Mouse (Mus musculus): Measurements from ENCODE around the gene Taar8a. TPM values are rescaled to one million over a fixed set of nuclear protein-coding genes. Genes with fewer than 3 reads are reported as not detected.
"Not testable (repeated sequence)": the region's sequence is repeated elsewhere in the genome, so short reads cannot be mapped to it uniquely, and the experiment has no call there.

The Taar8a gene
- polyA plus RNA-seq (2014; fragmentation: Nextera tagmentation; extraction: Ambion mirVana), result not detected in 2 replicates

DNA sequence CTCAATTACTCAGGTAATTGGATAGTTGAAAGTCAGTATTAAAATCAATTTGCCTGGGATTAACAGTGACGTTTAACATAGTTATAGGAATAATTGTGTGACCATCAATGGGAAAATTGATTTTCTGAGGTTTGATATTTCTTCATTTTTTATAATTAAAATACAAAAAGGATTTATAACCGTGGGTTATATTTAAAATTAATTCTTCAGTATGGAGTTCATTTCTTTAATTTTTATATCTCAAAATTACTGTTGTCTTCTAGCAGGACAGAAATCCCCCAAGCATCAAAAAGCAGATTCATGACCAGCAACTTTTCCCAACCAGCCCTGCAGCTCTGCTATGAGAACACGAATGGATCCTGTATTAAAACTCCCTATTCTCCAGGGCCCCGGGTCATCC lies at the start of gene Taar8a:
Gene Taar8a, plus strand, starts transcription at position 301 of the 400 bp plus-strand sequence.
- H3K9me3 ChIP-seq (ENCODE audit: control insufficient read depth, low read length); H3K27ac ChIP-seq (ENCODE audit: low read depth, low read length); H3K36me3 ChIP-seq (ENCODE audit: control insufficient read depth, insufficient read depth, low read length); H3K4me2 ChIP-seq (replicated peaks; ENCODE audit: low read depth, low read length); H3K4me3 ChIP-seq (ENCODE audit: low read length); ATAC-seq (ENCODE audit: low FRiP score, low TSS enrichment); H3K4me1 ChIP-seq (ENCODE audit: control insufficient read depth, insufficient read depth, low read length); H3K27me3 ChIP-seq (ENCODE audit: control insufficient read depth, insufficient read depth, low read length); H3K9ac ChIP-seq (ENCODE audit: low read depth, low read length): not testable (repeated sequence)
- WGBS, result 83% methylated on average over 2 of the region's 4 CpGs

GRCm38 (mm10) chr10:24026922-24027321 lies 49.4 kb upstream of the Taar8a start, which contains the start of gene Taar7d:
Gene Taar7d (plus strand): TSS chr10:24027222.
- no peaks in the 10 kb centered on the region for H3K36me3 ChIP-seq (ENCODE audit: control insufficient read depth, insufficient read depth, low read length)
- H3K27ac ChIP-seq (ENCODE audit: low read depth, low read length), result no peak within 1 kb of the TSS
- no peaks in the 10 kb centered on the region for H3K9me3 ChIP-seq (ENCODE audit: control insufficient read depth, low read length)
- ATAC-seq (ENCODE audit: low FRiP score, low TSS enrichment), result no peak
- H3K9ac ChIP-seq (ENCODE audit: low read depth, low read length), result no peak within 1 kb of the TSS
- H3K4me2 ChIP-seq (replicated peaks; ENCODE audit: low read depth, low read length), result no peak within 1 kb of the TSS
- H3K27me3 ChIP-seq (ENCODE audit: control insufficient read depth, insufficient read depth, low read length), result no peaks in the 10 kb centered on the region
- no peaks in the 10 kb centered on the region for H3K4me1 ChIP-seq (ENCODE audit: control insufficient read depth, insufficient read depth, low read length)
- H3K4me3 ChIP-seq (ENCODE audit: low read length), result no peak within 1 kb of the TSS

GRCm38 (mm10) chr10:24031347-24031746 lies 45.0 kb upstream of the Taar8a start:
- H3K27me3 ChIP-seq (ENCODE audit: control insufficient read depth, insufficient read depth, low read length), result no peaks in the 10 kb centered on the region
- no peak overlapping the region for H3K4me3 ChIP-seq (ENCODE audit: low read length)
- H3K27ac ChIP-seq (ENCODE audit: low read depth, low read length), result no peak overlapping the region
- no peak for ATAC-seq (ENCODE audit: low FRiP score, low TSS enrichment)
- H3K9ac ChIP-seq (ENCODE audit: low read depth, low read length), result no peak overlapping the region
- no peaks in the 10 kb centered on the region for H3K36me3 ChIP-seq (ENCODE audit: control insufficient read depth, insufficient read depth, low read length)
- no peaks in the 10 kb centered on the region for H3K4me1 ChIP-seq (ENCODE audit: control insufficient read depth, insufficient read depth, low read length)
- no peaks in the 10 kb centered on the region for H3K9me3 ChIP-seq (ENCODE audit: control insufficient read depth, low read length)
- H3K4me2 ChIP-seq (replicated peaks; ENCODE audit: low read depth, low read length), result no peak overlapping the region

DNA sequence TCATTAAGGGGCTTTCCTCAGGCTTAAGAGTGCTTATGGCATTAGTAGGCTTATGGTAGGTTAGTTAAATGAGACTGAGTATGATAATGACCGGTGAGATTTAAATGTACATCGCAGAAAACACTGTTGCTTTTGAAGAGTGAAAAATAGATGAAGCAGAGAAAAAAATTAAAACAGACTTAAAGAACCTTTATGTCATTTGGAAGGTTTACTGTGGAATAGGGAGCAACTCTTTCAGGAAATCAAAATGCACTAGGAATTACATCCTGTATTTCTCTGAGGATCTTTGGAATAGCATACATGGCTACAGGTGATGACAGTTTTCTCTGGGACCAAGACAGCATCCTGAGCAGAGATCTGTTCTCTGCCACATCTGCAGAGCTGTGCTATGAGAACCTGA lies 39.0 kb upstream of the Taar8a start, which contains the start of gene Taar7e:
Gene Taar7e, plus strand, starts transcription at position 301 of the 400 bp plus-strand sequence.
- Histone ChIP-seq H3K4me1 (ENCODE audit: control insufficient read depth, insufficient read depth, low read length) (no peaks in the 10 kb centered on the region), H3K9me3 (ENCODE audit: control insufficient read depth, low read length) (no peaks in the 10 kb centered on the region), H3K27me3 (ENCODE audit: control insufficient read depth, insufficient read depth, low read length) (no peaks in the 10 kb centered on the region), H3K4me2 (replicated peaks; ENCODE audit: low read depth, low read length) (no peak within 1 kb of the TSS), H3K36me3 (ENCODE audit: control insufficient read depth, insufficient read depth, low read length) (no peaks in the 10 kb centered on the region), H3K27ac (ENCODE audit: low read depth, low read length) (no peak within 1 kb of the TSS), H3K4me3 (ENCODE audit: low read length) (no peak within 1 kb of the TSS), H3K9ac (ENCODE audit: low read depth, low read length) (no peak within 1 kb of the TSS)
- no peak for ATAC-seq (ENCODE audit: low FRiP score, low TSS enrichment)
- WGBS, result 92% methylated on average over 2 of the region's 2 CpGs

DNA sequence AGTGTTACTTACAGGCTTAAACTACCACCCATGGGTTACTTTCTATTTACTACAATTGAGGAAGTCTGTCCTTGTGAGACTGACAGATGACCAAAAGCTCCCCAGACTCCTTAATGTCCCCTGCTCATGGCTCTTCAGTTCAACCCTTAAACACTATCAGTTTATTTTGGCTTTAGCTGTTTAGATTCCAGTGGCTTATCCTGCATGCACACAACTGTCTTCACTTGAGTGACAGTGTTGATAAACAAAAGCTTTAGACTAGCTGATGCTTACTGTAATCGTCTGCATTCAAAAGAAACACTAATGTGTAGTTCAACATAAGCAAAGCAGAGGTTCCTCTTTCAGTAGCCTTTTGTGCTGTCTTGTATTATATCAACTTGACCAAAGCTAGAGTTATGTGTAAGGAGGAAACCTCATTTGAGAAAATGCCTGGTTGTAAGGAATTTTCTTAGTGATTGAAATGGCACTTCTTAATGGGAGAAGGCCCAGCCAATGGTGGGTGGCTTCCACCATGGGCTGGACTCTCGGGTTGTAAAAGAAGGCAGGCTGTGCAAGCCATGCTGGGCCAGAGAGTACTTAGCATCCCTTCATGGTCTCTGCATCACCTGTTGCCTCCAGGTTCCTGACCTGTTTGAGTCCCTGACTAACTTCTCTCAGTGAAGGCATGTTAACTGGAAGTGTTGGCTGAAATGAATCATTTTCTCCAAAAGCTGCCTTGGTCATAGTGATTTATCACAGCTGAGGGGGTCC lies 36.0 kb upstream of the Taar8a start:
- H3K27me3 ChIP-seq (ENCODE audit: control insufficient read depth, insufficient read depth, low read length), result no peaks in the 10 kb centered on the region
- H3K9me3 ChIP-seq (ENCODE audit: control insufficient read depth, low read length), result no peaks in the 10 kb centered on the region
- H3K27ac ChIP-seq (ENCODE audit: low read depth, low read length), result no peak overlapping the region
- no peaks in the 10 kb centered on the region for H3K36me3 ChIP-seq (ENCODE audit: control insufficient read depth, insufficient read depth, low read length)
- no peaks in the 10 kb centered on the region for H3K4me1 ChIP-seq (ENCODE audit: control insufficient read depth, insufficient read depth, low read length)
- WGBS, result 78% methylated on average over 2 of the region's 2 CpGs
- ATAC-seq (ENCODE audit: low FRiP score, low TSS enrichment), result no peak
- no peak overlapping the region for H3K9ac ChIP-seq (ENCODE audit: low read depth, low read length)
- H3K4me3 ChIP-seq (ENCODE audit: low read length), result no peak overlapping the region
- no peak overlapping the region for H3K4me2 ChIP-seq (replicated peaks; ENCODE audit: low read depth, low read length)

- Histone ChIP-seq H3K9me3 (ENCODE audit: control insufficient read depth, low read length) (no peaks in the 10 kb centered on the region), H3K27ac (ENCODE audit: low read depth, low read length) (no peak within 1 kb of the TSS), H3K4me3 (ENCODE audit: low read length) (no peak within 1 kb of the TSS), H3K36me3 (ENCODE audit: control insufficient read depth, insufficient read depth, low read length) (no peaks in the 10 kb centered on the region), H3K4me2 (replicated peaks; ENCODE audit: low read depth, low read length) (no peak within 1 kb of the TSS), H3K9ac (ENCODE audit: low read depth, low read length) (no peak within 1 kb of the TSS), H3K27me3 (ENCODE audit: control insufficient read depth, insufficient read depth, low read length) (no peaks in the 10 kb centered on the region), H3K4me1 (ENCODE audit: control insufficient read depth, insufficient read depth, low read length) (no peaks in the 10 kb centered on the region)
- ATAC-seq (ENCODE audit: low FRiP score, low TSS enrichment), result no peak
Measured at GRCm38 (mm10) chr10:24049210-24049609, 27.1 kb upstream of the Taar8a start, which contains the start of gene Taar7f. Gene Taar7f (plus strand): TSS chr10:24049510.

DNA sequence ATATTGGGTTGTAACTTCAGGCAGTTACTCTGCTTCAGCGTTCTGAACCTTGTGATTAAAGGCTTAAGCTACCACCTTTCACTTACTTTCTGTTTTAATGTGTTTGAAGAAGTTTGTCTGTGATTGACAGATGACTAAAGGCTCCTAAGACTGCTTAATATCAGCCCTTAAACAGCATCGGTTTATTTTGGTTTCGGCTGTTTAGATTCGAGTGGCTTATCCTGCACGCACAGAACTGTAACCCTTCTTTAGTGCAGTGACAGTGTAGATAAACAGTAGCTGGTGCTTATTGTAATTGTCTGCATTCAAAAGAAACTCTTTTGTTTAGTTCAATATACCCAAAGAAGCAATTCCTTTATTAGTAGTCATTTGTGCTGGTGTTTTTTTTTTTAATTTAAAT lies 24.3 kb upstream of the Taar8a start:
- H3K27ac ChIP-seq (ENCODE audit: low read depth, low read length), result no peak overlapping the region
- H3K4me1 ChIP-seq (ENCODE audit: control insufficient read depth, insufficient read depth, low read length), result no peaks in the 10 kb centered on the region
- H3K4me2 ChIP-seq (replicated peaks; ENCODE audit: low read depth, low read length), result no peak overlapping the region
- H3K27me3 ChIP-seq (ENCODE audit: control insufficient read depth, insufficient read depth, low read length), result no peaks in the 10 kb centered on the region
- H3K36me3 ChIP-seq (ENCODE audit: control insufficient read depth, insufficient read depth, low read length), result no peaks in the 10 kb centered on the region
- no peaks in the 10 kb centered on the region for H3K9me3 ChIP-seq (ENCODE audit: control insufficient read depth, low read length)
- no peak overlapping the region for H3K9ac ChIP-seq (ENCODE audit: low read depth, low read length)
- ATAC-seq (ENCODE audit: low FRiP score, low TSS enrichment), result no peak
- WGBS, result 81% methylated on average over 5 of the region's 5 CpGs
- H3K4me3 ChIP-seq (ENCODE audit: low read length), result no peak overlapping the region

DNA sequence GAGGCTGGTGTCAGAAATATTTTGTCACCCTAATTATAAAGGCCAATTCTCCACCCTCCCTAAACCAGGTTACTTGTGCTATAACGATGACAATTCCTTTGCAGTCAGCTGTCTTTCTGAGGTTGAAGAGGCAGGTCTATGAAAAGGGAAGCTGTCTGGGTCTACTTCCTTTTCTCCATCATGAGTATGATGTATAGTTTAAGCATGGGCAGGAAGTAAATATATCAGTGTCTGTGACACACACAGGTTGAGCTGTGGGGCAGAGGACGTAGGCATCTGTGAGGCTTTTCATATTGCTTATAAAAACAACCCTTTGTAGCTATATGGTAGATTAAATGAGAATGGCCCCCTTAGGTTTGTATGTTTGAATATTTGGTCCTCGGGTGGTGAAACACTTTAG lies 17.3 kb upstream of the Taar8a start:
- 77% methylated on average over 3 of the region's 3 CpGs for whole genome bisulfite sequencing
- no peaks in the 10 kb centered on the region for H3K9me3 ChIP-seq (ENCODE audit: control insufficient read depth, low read length)
- H3K4me1 ChIP-seq (ENCODE audit: control insufficient read depth, insufficient read depth, low read length), result no peaks in the 10 kb centered on the region
- H3K4me2 ChIP-seq (replicated peaks; ENCODE audit: low read depth, low read length), result no peak overlapping the region
- no peak overlapping the region for H3K4me3 ChIP-seq (ENCODE audit: low read length)
- no peak for ATAC-seq (ENCODE audit: low FRiP score, low TSS enrichment)
- H3K27ac ChIP-seq (ENCODE audit: low read depth, low read length), result no peak overlapping the region
- no peaks in the 10 kb centered on the region for H3K27me3 ChIP-seq (ENCODE audit: control insufficient read depth, insufficient read depth, low read length)
- no peak overlapping the region for H3K9ac ChIP-seq (ENCODE audit: low read depth, low read length)
- no peaks in the 10 kb centered on the region for H3K36me3 ChIP-seq (ENCODE audit: control insufficient read depth, insufficient read depth, low read length)

GRCm38 (mm10) chr10:24074751-24075150 lies 1.5 kb upstream of the Taar8a start:
- not testable (repeated sequence) for H3K4me3 ChIP-seq (ENCODE audit: low read length); H3K36me3 ChIP-seq (ENCODE audit: control insufficient read depth, insufficient read depth, low read length); H3K4me1 ChIP-seq (ENCODE audit: control insufficient read depth, insufficient read depth, low read length); H3K9ac ChIP-seq (ENCODE audit: low read depth, low read length); ATAC-seq (ENCODE audit: low FRiP score, low TSS enrichment); H3K27me3 ChIP-seq (ENCODE audit: control insufficient read depth, insufficient read depth, low read length); H3K4me2 ChIP-seq (replicated peaks; ENCODE audit: low read depth, low read length); H3K9me3 ChIP-seq (ENCODE audit: control insufficient read depth, low read length); H3K27ac ChIP-seq (ENCODE audit: low read depth, low read length)
- WGBS, result 23% methylated on average over 2 of the region's 2 CpGs
